Mouse (Mus musculus) liver, postnatal 0 days (tissue): ENCODE measurements around the gene Rdh16.
A peak's percentile ranks its signal among the peaks of the same experiment; 100 is the strongest.

Source experiments
- CTCF ChIP-seq: sonication (generic); IDR thresholded peaks from 2 replicates; pipeline ENCODE4 v1.5.1; 2016; ENCODE audit warnings: antibody characterized with exemption, low read depth
- EP300 ChIP-seq: IDR thresholded peaks from 2 replicates; pipeline ENCODE4 v1.6.1; 2016; ENCODE audit warnings: antibody characterized with exemption, low read depth, mild to moderate bottlenecking

DNA sequence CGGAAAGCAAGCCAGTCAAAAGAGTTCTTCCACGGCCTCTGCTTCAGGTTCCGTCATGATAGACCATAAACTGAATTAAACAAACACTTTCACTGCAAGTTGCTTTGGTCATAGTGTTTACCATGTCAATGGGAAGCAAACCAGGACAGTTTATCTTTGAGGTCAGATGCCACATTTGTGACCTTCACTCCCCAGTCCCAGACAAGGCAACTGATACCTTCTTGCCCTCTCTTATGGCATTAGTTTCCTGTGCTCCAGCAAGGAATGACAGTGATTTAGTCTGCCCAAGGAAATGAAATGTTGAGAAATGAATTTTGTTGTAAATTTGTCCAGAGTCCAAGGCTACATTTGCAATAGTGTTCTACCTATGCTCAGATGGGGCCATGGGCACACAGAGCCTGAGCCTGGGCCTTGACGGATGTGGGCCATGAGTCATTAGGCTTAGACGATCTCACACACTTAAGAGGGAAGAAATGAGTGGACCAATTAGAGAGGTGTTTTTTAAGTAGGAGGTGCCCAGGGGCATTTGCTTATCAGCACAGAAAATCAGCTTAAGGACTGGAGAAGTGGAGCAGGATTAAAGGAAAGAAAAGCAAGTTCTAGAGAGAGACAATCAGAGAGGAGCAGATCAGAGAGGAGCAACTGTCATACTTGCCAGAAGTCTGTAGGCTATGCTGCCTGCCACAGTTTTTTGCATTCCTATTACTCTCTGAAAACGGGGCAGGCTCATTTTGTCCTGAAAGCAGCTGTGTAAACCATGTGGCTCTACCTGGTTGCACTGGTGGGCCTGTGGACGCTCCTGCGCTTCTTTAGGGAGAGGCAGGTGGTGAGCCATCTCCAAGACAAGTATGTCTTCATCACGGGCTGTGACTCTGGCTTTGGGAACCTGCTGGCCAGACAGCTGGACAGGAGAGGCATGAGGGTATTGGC, 41.5 kb upstream of the Rdh16 start, which contains the start of the genes Rdh1 and Rdh16f1:
- TF ChIP-seq CTCF (no peak), EP300 (peak; percentile 71)
